Mouse (Mus musculus) R1 (cell line): ENCODE results near the gene Olfr657.

Source experiments
- DNase-seq: peaks from one replicate; pipeline ENCODE4 v3.0.0-alpha.2; 2018; ENCODE audit warnings: low read depth, low spot score

Gene Olfr657

DNA sequence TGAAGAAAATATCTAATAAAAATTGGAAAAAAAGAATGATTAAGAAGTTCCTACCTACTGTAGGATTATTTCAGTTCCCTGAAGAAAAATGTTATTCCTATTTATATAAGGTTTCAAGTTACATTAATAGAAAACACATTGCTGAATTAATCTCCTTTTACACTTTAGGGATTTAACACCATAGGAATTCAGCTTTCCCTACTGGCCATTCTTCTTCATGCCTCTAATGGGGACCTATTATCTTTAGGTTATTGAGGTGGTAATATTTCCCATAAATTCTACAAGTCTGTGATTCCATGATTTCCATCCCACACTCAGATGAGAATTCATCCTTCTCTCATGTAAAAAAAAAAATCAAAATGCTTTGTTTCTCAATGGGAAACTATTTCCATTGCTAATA lies at the start of gene Olfr657:
Olfr657 (plus strand) TSS at position 301 of the 400 bp plus-strand sequence.
- no peak for DNase-seq

DNA sequence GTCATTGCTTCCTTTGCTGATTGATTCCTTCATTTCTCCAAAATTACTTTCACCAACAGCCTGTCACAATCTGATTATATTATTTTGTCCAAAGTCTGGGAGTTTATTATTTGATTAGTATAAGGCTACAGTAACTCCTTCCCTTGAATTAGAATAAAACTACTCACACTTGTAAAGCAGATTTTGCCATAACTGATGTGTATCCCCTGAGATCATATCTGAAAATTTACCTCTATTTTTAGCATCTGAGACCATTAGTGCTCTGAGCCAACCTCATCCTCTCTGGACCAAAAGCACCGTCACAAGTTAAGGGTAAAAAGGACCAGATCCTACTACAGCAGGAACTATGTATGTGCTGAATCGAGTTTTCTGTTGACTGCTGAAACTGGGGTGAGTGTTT lies 47.6 kb upstream of the Olfr657 start, which contains the start of gene Olfr653:
Olfr653 (plus strand) TSS at position 301 of the 400 bp plus-strand sequence.
- DNase-seq = no peak

DNA sequence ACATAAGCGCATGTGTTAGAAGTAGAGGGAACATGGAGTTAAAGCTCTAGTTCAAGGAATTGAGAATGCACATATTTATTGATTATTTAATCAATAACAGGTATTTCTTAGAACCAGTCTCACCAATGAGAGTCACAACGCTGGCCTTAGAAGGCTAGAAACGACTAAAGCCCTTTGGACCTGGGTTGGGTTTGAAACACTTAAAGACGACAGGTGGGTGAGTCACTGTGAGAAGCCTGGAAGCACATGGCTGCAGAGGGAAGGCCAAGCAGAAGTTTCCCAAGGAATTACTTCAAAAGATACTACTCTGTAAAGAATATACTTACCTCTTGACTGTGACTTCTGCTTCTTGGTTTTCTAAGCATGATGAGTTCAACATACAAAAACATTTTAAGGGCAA lies 43.7 kb upstream of the Olfr657 start:
- no peak for DNase-seq

DNA sequence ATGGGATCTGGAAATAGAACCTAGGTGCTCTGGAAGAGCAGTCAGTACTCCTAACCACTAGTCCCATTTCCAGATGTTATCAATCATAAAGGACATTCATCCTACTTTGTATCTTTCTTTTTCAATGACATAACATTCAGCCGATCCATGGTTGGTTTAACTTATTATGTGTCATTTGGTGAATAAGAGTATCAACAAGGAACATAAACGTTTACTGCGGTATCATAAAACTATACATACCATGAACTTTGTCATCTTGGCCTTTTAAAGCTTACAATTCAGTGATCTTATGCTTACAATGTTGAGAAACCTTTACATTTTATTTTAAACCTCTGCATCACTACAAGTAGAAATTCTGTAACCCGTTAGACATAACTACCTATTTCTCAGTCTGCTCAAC lies 43.2 kb upstream of the Olfr657 start:
- DNase-seq = no peak

DNA sequence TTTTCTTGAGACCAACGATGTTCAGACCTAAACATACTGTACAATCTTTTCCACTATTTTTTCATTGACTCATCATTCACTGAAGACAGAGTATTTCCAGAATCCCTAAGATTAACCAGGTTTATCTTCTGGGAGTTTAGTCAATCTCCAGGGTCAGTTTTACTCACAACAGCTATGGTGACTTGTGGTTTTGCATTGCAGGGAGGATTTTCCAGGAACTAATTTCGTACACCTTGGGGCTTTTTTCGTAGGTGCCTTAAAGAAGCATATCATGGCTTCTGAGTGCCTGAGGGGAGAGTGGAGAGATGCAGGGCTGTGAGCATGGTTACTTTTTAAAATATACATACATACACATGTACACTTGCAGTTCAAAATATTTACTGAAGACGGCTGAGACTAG lies 37.9 kb upstream of the Olfr657 start, which contains the start of gene Olfr654:
Olfr654 (plus strand) TSS at position 301 of the 400 bp plus-strand sequence.
- DNase-seq = no peak

DNA sequence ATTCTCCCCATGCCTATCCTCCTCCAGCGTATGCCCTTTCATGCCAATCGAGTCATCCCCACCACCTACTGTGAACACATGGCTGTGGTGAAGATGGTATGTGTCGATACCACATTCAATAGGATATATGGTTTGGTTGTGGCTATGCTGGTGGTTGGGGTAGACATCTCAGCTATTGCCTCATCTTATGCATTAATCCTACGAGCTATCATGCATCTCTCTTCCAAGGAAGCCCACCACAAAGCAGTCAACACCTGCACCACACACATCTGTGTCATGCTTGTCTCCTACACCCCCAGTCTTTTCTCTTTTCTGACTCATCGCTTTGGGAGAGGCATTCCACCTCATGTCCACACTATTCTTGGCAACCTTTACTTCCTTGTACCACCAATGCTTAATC lies 36.3 kb upstream of the Olfr657 start:
- DNase-seq = no peak

DNA sequence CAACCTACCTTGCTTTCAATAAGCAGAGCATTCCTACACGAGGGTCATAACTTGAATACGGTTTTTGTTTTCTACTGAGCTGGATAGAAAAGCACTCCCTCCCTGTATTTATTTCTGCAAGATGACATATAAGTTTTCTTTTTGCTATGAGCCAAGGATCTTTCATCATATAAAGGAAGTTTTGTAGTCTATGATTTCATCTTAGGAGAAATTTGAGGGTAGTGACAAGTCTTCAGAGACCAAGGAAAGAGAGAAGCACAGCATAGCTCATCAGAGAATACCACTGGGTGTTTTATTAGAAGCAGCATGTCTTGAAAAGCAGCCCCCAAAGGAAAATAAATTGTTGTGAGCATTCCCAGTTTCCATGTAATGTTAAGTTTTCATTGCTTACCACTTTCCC lies 22.9 kb upstream of the Olfr657 start, which contains the start of gene Olfr655:
Olfr655 (minus strand) TSS at position 101 of the 400 bp plus-strand sequence.
- no peak for DNase-seq

DNA sequence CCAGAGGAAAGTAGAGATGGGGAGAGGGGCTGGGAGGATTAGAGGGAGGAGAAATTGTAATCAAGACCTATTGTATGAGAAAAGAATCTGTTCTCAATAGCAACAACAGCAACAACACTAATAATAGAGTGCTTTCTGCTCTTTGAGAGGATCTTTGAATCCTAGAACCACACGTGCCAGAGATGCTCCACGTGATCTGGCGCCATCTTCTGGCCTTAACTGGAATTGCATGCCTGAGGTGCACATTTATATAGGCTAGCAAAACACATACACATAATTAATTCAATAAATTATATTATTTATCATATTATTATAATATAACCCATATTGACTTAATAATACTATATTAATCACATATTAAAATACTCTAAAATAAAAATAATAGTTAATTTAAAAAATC lies 21.4 kb upstream of the Olfr657 start:
- DNase-seq = peak; percentile 55

DNA sequence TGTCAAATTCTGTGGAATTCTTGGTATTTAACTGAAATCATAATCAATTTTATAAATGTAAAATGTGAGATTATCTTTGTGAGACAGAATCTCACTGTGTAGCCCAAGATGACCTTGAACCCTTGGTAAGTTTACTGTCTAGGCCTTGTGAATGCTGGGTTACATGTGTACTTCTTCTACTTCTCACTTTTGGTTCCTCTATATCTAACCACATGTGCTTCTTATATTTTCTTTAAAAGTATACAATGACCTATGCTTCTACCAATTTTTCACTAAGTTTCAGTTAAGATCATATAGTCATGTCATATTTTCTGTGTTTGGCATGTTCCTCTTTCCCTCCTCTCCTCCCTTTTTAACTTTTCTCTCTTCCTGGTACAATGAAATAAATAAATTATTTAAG lies 19.9 kb upstream of the Olfr657 start:
- no peak for DNase-seq

DNA sequence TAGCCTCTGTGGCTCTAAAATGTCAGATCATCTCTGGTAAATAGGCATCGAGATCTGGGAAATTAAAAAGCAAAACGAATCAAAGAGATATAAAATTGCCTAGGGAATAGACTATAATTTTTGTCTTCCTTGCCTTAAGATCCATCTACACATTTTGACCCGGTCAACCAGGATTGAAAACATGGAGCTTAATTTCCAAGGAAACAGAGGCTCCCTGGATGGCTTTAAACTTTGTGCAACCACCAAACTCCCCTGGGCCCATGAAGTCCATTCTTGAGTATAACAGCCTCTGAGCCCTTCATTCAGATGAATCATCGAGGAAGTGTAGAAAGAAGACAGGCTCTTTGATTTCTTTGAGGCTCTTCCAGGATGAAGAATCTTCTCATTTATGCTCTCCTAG lies 10.9 kb upstream of the Olfr657 start, which contains the start of gene Olfr656:
Olfr656 (plus strand) TSS at position 301 of the 400 bp plus-strand sequence.
- DNase-seq = no peak

DNA sequence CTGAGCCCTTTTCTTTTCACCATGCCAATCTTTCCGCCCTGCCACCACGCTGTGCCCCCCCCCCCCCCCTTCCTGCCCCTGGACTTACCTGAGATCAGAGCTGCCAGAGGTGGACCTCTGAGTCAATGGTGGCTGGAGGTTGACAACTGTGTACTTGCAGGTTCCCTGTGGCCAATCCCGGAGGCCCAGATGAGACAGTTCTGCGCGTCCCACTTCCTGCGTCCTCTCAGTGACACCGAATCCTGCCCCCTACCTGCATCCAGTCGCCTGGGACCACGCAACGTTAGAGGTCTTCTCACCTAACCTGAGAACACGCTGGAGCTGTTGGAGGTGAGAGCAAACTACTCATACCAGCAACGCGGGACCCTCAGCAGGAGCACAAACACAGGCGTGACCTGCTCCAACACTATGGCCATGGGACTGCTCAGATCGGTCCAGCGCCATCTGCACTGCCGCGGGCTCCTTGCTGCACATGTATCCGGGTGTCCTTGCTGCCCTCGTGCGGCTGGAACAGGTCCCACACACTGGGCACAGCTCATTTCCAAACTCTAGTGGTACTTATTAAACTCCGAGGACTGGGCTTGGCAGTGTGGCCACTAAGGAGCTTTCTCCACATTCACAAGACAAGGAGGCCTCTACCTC lies 22.4 kb downstream of the Olfr657 start, which contains the start of gene Olfr658:
Olfr658 (minus strand) TSS at position 465 of the 642 bp plus-strand sequence.
- peak; percentile 48 for DNase-seq

DNA sequence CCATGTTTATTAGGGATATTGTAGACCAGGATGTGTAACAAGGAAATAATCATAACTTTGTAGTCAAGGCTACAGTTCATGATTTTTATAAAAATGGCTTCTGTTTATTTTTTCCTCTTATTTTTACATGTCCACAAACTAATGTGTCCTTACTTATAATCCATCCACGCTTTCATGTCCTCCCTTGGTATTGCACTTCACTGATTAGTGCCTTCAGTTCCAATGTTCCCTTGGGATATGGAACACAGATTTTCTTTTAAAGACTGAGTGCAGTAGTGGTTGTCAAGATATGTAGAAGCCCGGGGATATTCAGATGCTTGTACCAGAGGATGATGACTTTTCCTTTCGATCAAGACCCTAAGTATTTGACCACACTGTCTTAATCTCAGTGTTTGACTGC lies 41.9 kb downstream of the Olfr657 start, which contains the start of gene Olfr659:
Olfr659 (plus strand) TSS at position 301 of the 400 bp plus-strand sequence.
- no peak for DNase-seq

DNA sequence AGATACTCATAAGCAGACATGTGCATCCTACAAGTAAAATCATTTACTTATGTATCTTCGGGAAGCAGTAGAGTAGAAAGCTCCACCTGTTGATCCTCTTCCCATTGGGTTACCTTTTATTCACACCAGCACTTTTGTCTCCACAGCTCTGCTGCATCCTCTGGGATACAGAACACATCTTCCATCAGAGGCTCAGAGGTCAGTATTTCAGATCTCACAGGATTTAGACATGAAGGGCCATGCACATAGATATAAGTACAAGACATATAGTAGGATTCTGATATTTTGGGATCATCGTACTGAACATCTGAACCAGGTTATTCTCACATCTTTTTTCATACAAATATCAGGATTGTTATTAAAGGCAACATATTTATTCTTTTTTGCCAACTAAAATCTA lies 61.6 kb downstream of the Olfr657 start, which contains the start of gene Olfr661:
Olfr661 (plus strand) TSS at position 301 of the 400 bp plus-strand sequence.
- no peak for DNase-seq
